Mouse (Mus musculus) kidney, adult 18-20 months (tissue): ENCODE measurements around the gene Hexim2.

Experiments
- DNase-seq: peaks from one replicate; pipeline ENCODE4 v3.0.0; 2021

Gene Hexim2

GRCm38 (mm10) chr11:103131701-103132575 is at the start of gene Hexim2:
Gene Hexim2 (plus strand): TSS chr11:103132429.
- no peak for DNase-seq

GRCm38 (mm10) chr11:103093306-103093705 is 38.9 kb upstream of the Hexim2 start:
- no peak for DNase-seq

- DNase-seq: no peak
These were observed 38.1 kb upstream of the Hexim2 start for GRCm38 (mm10) chr11:103093862-103094833.

- no peak for DNase-seq
These were observed 37.0 kb upstream of the Hexim2 start for GRCm38 (mm10) chr11:103095107-103095670.

GRCm38 (mm10) chr11:103095801-103096200 is 36.4 kb upstream of the Hexim2 start:
- DNase-seq: no peak

GRCm38 (mm10) chr11:103096979-103097894 is 35.0 kb upstream of the Hexim2 start:
- DNase-seq: no peak

GRCm38 (mm10) chr11:103098531-103099190 is 33.6 kb upstream of the Hexim2 start:
- DNase-seq: no peak

- no peak for DNase-seq
These were observed 32.8 kb upstream of the Hexim2 start for GRCm38 (mm10) chr11:103099352-103099940.

GRCm38 (mm10) chr11:103100361-103100760 is 31.9 kb upstream of the Hexim2 start:
- DNase-seq: no peak

- DNase-seq: peak; percentile 91
These were observed 30.8 kb upstream of the Hexim2 start, which contains the start of the genes Plcd3 and Acbd4 for GRCm38 (mm10) chr11:103101481-103101865. Gene Plcd3 (minus strand): TSS chr11:103101658. Gene Acbd4 (plus strand): TSS chr11:103101682.

- DNase-seq: peak; percentile 89
These were observed 30.2 kb upstream of the Hexim2 start for GRCm38 (mm10) chr11:103101866-103102501.

- peak; percentile 98 for DNase-seq
These were observed 29.4 kb upstream of the Hexim2 start for GRCm38 (mm10) chr11:103102725-103103349.

GRCm38 (mm10) chr11:103103621-103104020 is 28.6 kb upstream of the Hexim2 start:
- DNase-seq: no peak

GRCm38 (mm10) chr11:103104469-103104868 is 27.8 kb upstream of the Hexim2 start:
- DNase-seq: no peak

- peak; percentile 81 for DNase-seq
These were observed 27.0 kb upstream of the Hexim2 start for GRCm38 (mm10) chr11:103105180-103105725.

- no peak for DNase-seq
These were observed 26.4 kb upstream of the Hexim2 start for GRCm38 (mm10) chr11:103105810-103106209.

- DNase-seq: no peak
These were observed 25.8 kb upstream of the Hexim2 start for GRCm38 (mm10) chr11:103106386-103106785.

GRCm38 (mm10) chr11:103111301-103111700 is 20.9 kb upstream of the Hexim2 start:
- peak; percentile 63 for DNase-seq

- DNase-seq: peak; percentile 87
These were observed 20.2 kb upstream of the Hexim2 start for GRCm38 (mm10) chr11:103111881-103112551.
